Mouse (Mus musculus): ENCODE data around the gene Mroh7. TPM values are rescaled to one million over a fixed set of nuclear protein-coding genes. Genes with fewer than 3 reads are reported as not detected.

The Mroh7 gene
- not detected for total RNA-seq (2023)

DNA sequence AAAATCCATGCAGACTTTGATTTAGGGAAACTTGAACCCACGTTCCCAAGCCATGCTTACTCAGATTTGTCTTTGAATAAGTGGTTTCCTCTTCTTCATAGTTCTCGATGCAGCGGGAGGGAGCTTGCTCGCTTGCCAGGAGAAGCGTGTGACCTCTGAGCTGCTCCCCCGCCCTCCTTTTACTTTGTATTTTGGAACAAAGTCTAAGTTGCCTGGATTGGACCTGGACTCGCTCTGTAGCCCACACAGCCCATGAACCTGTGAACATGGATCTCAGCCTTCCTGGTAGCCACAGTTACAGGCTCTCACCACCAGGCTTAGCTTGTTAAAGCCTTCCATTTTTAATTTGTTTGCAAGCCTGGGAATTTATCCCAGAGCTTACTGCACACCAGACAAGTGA is at the start of gene Mroh7:
Mroh7 (minus strand) TSS at position 112 of the 400 bp plus-strand sequence.

DNA sequence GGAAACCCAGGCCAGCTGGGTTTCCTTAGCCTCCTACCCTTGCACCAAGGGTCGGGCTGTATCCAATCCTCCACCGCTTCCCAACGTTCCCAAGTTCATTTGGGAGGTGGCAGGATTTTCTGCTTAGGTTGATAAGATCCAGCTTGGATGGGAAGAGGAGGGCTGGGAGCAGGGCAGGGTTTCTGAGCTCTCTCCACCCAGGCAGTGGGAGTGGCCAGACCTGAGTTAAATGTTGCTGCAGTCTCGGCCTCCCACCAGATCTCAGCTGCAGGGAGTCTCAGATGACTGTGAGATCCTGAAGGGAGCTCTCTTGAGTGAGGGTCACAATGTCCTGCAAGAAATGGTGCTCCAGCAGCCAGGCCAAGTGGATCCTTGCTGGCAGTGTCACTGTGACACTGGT is 2.9 kb upstream of the Mroh7 start, which contains the start of gene Fam151a:
Fam151a (plus strand) TSS at position 254 of the 400 bp plus-strand sequence.

GRCm38 (mm10) chr4:106678442-106679118 is 52.1 kb downstream of the Mroh7 start, which contains the start of gene Ttc4:
Gene Ttc4, minus strand, starts transcription at chr4:106678944.

DNA sequence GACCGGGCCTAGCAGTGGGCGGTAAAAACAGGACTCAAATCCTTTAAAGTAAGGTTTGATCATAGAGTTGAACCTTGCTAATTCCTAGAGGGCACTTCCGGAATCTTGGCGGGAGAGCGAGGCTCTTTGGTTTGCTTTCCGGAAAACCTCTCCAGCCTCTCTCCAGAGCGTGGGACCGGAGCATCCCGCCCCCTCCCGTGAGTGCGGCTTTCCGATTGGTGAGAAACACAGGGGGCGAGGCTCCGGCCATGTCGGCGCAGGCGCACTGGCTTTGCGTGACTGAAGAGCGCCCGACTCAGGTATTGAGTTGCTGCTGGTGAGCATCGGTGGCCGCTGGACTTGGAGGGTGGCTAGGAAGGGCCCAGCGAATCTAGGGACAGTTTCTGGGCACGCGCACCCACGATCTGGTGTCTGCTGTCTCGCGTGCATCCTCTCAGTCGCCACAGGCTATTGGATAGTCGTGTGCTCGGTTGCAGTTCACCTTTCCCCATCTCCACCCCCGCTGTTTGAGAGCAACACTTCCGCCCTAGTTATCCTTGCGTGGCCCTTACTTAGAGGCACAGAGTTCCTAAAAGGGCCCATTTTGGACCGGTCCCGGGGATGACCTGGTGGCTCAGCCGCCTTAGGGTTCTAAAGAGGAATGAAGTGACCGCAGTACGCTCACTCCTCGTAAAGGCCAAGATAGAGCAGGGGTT is 79.7 kb downstream of the Mroh7 start, which contains the start of gene Pars2:
Pars2 (plus strand) TSS at position 237 of the 695 bp plus-strand sequence.

Other genes with a start within 250 kb of the Mroh7 start
- gene Bsnd, start 238.6 kb downstream of the Mroh7 start, total RNA-seq (2023), result not detected
- gene Dhcr24, start 169.9 kb downstream of the Mroh7 start, total RNA-seq (2023), result 22.9 TPM
- not detected for gene Lexm, start 113.7 kb downstream of the Mroh7 start, total RNA-seq (2023)
- not detected for gene Ttc22, start 108.5 kb downstream of the Mroh7 start, total RNA-seq (2023)
- 6.9 TPM for gene Pars2, start 79.9 kb downstream of the Mroh7 start, total RNA-seq (2023)
- gene Ttc4, start 52.0 kb downstream of the Mroh7 start, total RNA-seq (2023), result 40.3 TPM
- gene Fam151a, start 3.0 kb upstream of the Mroh7 start, total RNA-seq (2023), result not detected
- 5.5 TPM for gene Acot11, start 74.1 kb upstream of the Mroh7 start, total RNA-seq (2023)
- 119 TPM for gene Ssbp3, start 179.8 kb upstream of the Mroh7 start, total RNA-seq (2023)